Mouse (Mus musculus): Measurements from ENCODE around the gene Abt1. TPM values are rescaled to one million over a fixed set of nuclear protein-coding genes. Genes with fewer than 3 reads are reported as not detected.
A peak's percentile ranks its signal among the peaks of the same experiment; 100 is the strongest.

Abt1 gene
- total and polyA plus RNA-seq, 2 experiments from 2014 or later = 6.8 to 7.4 TPM

DNA sequence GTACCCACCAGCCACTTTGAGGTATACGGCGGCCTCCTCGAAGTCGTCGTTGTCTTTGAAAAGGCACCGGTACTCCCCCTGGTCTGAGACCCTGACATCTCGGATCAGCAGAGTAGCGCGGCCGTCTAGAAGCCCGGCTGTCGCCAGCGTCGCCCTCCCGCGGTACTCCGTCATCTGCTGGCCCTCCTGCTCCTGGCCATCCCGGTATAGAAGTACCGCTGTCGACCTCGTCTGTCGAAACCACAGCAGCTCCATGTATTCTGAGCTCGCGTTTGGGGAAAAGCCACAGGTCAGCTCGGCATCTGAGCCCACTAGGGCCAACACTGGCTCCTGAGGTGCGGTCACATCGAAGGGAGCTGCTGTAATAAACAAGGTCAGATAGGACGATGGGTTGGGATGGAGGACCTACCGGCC is 40.6 kb upstream of the Abt1 start:
- Histone ChIP-seq H3K4me2 (ENCODE audit: low read depth, low read length) (peak overlapping the region; percentile 77), H3K9me3 (replicated peaks; ENCODE audit: control insufficient read depth, low read length) (no peaks in the 10 kb centered on the region), H3K36me3 (replicated peaks; ENCODE audit: control insufficient read depth, insufficient read depth, low read length) (no peaks in the 10 kb centered on the region), H3K9ac (replicated peaks; ENCODE audit: low read depth, low read length) (peak overlapping the region; percentile 41), H3K27me3 (ENCODE audit: control insufficient read depth, insufficient read depth, low read length) (no peaks in the 10 kb centered on the region), H3K27ac (ENCODE audit: low read depth) (no peak overlapping the region), H3K4me1 (ENCODE audit: control insufficient read depth, insufficient read depth) (peaks cover 17% of the 10 kb centered on the region), H3K4me3 (ENCODE audit: low read depth, low read length) (peak overlapping the region; percentile 59)
- TF ChIP-seq EP300 (IDR thresholded peaks at IDR 0.05; ENCODE audit: low read depth) (no peak), CTCF (IDR thresholded peaks at IDR 0.05; ENCODE audit: low read depth) (no peak)
- 0 out of 2 replicates have a peak, but pooled peaks have one; percentile 44 for ATAC-seq (ENCODE audit: insufficient read depth, low read depth)
- WGBS = 2% methylated on average over 29 of the region's 29 CpGs
- DNase-seq (ENCODE audit: low spot score) = no peak

DNA sequence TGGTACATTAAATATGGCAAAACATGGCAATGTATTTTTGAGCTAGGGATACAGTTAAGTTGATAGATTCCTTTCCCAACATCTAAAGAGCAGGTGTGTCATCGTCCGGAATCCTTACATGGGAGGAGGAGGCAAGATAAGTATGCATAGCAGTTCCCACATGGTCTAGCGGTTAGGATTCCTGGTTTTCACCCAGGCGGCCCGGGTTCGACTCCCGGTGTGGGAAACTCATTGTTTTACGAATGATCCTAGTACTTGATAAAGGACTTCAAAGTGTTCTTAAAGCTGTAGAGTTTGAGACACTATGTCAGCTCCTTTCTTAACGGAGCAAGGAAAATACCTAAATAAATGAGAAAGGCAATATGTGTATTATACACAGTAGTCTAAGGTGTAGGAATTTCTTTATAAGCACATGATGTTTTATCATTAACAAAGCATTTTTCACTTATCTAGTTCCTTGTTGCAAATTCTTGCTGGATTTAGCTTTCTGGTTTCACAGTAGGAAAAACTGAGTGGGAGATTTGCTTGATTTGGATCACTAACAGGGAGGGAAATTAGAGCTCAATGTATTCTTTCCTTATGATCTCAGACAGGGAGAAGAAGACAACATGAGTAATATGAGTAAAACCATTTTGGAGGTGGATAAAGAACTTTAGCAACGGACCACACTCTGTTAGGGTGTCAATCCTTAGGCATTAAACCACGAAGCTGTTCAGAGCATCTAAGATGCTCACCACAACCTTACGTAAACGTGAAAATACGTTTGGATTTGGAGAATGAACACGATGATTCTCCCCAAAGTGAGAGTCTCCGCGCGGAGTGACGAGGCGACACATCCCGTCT is 39.9 kb upstream of the Abt1 start:
- ATAC-seq (ENCODE audit: insufficient read depth, low read depth) (peak; percentile 11; the same call in 1 of the 2 replicates), DNase-seq (ENCODE audit: low spot score) (no peak)
- WGBS = 2% methylated on average over 21 of the region's 21 CpGs

DNA sequence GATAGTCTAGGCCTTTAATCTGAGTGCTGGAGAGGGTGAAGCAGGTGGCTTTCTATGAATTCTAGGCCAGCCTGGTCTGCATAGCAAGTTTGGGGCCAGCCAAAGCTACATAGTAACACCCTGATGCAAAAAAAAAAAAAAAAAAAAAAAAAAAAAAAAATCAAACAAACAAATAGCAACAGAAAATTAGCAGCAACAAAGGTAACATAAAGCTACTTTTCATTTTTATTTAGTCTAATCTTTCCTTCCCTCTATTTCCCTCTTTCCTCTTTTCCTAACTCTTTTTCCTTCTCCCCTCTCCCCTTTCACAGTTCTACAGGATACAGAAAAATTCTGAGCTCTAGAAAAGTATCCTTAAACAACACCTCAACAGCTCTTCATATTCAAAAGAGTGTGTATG is 39.0 kb upstream of the Abt1 start:
- DNase-seq (ENCODE audit: low spot score) (no peak), ATAC-seq (ENCODE audit: insufficient read depth, low read depth) (no peak)
- no peak overlapping the region for H3K9ac ChIP-seq (replicated peaks; ENCODE audit: low read depth, low read length)
- peaks cover 17% of the 10 kb centered on the region for H3K4me1 ChIP-seq (ENCODE audit: control insufficient read depth, insufficient read depth)
- no peaks in the 10 kb centered on the region for H3K9me3 ChIP-seq (replicated peaks; ENCODE audit: control insufficient read depth, low read length)
- H3K4me3 ChIP-seq (ENCODE audit: low read depth, low read length) = no peak overlapping the region
- no peak overlapping the region for H3K4me2 ChIP-seq (ENCODE audit: low read depth, low read length)
- no peak for TF ChIP-seq CTCF (IDR thresholded peaks at IDR 0.05; ENCODE audit: low read depth)
- no peak for TF ChIP-seq EP300 (IDR thresholded peaks at IDR 0.05; ENCODE audit: low read depth)
- H3K27me3 ChIP-seq (ENCODE audit: control insufficient read depth, insufficient read depth, low read length) = no peaks in the 10 kb centered on the region
- no peak overlapping the region for H3K27ac ChIP-seq (ENCODE audit: low read depth)
- H3K36me3 ChIP-seq (replicated peaks; ENCODE audit: control insufficient read depth, insufficient read depth, low read length) = no peaks in the 10 kb centered on the region

More for the DNA sequence above, 39.9 kb upstream of the Abt1 start:
- no peaks in the 10 kb centered on the region for H3K27me3 ChIP-seq (ENCODE audit: control insufficient read depth, insufficient read depth, low read length)
- H3K9me3 ChIP-seq (replicated peaks; ENCODE audit: control insufficient read depth, low read length) = no peaks in the 10 kb centered on the region
- peak overlapping the region; percentile 41 for H3K9ac ChIP-seq (replicated peaks; ENCODE audit: low read depth, low read length)
- H3K4me1 ChIP-seq (ENCODE audit: control insufficient read depth, insufficient read depth) = peaks cover 17% of the 10 kb centered on the region
- H3K4me3 ChIP-seq (ENCODE audit: low read depth, low read length) = peak overlapping the region; percentile 59
- H3K4me2 ChIP-seq (ENCODE audit: low read depth, low read length) = peak overlapping the region; percentile 77
- TF ChIP-seq CTCF (IDR thresholded peaks at IDR 0.05; ENCODE audit: low read depth) (no peak), EP300 (IDR thresholded peaks at IDR 0.05; ENCODE audit: low read depth) (no peak)
- no peak overlapping the region for H3K27ac ChIP-seq (ENCODE audit: low read depth)
- H3K36me3 ChIP-seq (replicated peaks; ENCODE audit: control insufficient read depth, insufficient read depth, low read length) = no peaks in the 10 kb centered on the region

DNA sequence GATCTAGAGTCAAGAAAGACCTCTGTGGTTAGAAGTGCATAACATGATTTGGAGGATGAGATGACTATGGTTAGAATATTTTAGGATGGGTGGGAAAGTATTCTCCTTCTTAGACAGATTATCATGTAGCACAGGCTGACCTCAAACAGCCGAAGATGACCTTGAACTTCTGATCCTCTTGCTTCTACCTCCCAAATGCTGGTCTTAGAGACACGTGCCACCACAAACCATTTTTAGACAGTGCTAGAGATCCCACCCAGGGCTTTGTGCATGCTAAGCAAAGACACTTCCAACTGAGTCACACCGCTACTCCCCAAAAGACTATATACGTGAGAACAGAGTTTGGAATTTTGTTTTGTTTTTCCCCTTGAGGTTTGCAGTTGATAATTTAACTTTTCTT is 38.4 kb upstream of the Abt1 start:
- Histone ChIP-seq H3K4me1 (ENCODE audit: control insufficient read depth, insufficient read depth) (peaks cover 17% of the 10 kb centered on the region), H3K9me3 (replicated peaks; ENCODE audit: control insufficient read depth, low read length) (no peaks in the 10 kb centered on the region), H3K4me2 (ENCODE audit: low read depth, low read length) (no peak overlapping the region), H3K27ac (ENCODE audit: low read depth) (no peak overlapping the region), H3K36me3 (replicated peaks; ENCODE audit: control insufficient read depth, insufficient read depth, low read length) (no peaks in the 10 kb centered on the region), H3K27me3 (ENCODE audit: control insufficient read depth, insufficient read depth, low read length) (no peaks in the 10 kb centered on the region), H3K4me3 (ENCODE audit: low read depth, low read length) (no peak overlapping the region), H3K9ac (replicated peaks; ENCODE audit: low read depth, low read length) (no peak overlapping the region)
- no peak for DNase-seq (ENCODE audit: low spot score)
- WGBS = 76% methylated on average over 4 of the region's 4 CpGs
- no peak for ATAC-seq (ENCODE audit: insufficient read depth, low read depth)
- no peak for TF ChIP-seq EP300 (IDR thresholded peaks at IDR 0.05; ENCODE audit: low read depth)
- no peak for TF ChIP-seq CTCF (IDR thresholded peaks at IDR 0.05; ENCODE audit: low read depth)

- Histone ChIP-seq H3K4me2 (ENCODE audit: low read depth, low read length) (no peak overlapping the region), H3K9me3 (replicated peaks; ENCODE audit: control insufficient read depth, low read length) (no peaks in the 10 kb centered on the region), H3K4me1 (ENCODE audit: control insufficient read depth, insufficient read depth) (peaks cover 7% of the 10 kb centered on the region), H3K4me3 (ENCODE audit: low read depth, low read length) (no peak overlapping the region), H3K27me3 (ENCODE audit: control insufficient read depth, insufficient read depth, low read length) (no peaks in the 10 kb centered on the region), H3K9ac (replicated peaks; ENCODE audit: low read depth, low read length) (no peak overlapping the region), H3K36me3 (replicated peaks; ENCODE audit: control insufficient read depth, insufficient read depth, low read length) (no peaks in the 10 kb centered on the region), H3K27ac (ENCODE audit: low read depth) (no peak overlapping the region)
- TF ChIP-seq EP300 (IDR thresholded peaks at IDR 0.05; ENCODE audit: low read depth) (no peak), CTCF (IDR thresholded peaks at IDR 0.05; ENCODE audit: low read depth) (no peak)
- DNase-seq (ENCODE audit: low spot score) (no peak), ATAC-seq (ENCODE audit: insufficient read depth, low read depth) (no peak)
- 23% methylated on average over 15 of the region's 15 CpGs for WGBS
These were observed 35.7 kb upstream of the Abt1 start for GRCm38 (mm10) chr13:23459264-23459846.
